Mouse (Mus musculus) right cerebral cortex, postnatal 10 days (tissue): ENCODE results near the gene Mcfd2.
"Not testable (repeated sequence)": the region's sequence is repeated elsewhere in the genome, so short reads cannot be mapped to it uniquely, and the experiment has no call there.

Experiments
- DNase-seq, 2 experiments: peaks; one replicate each; pipeline ENCODE4 v3.0.0; 2021; ENCODE audit warnings: low spot score in 2 of 2

Gene Mcfd2

GRCm38 (mm10) chr17:87265792-87266186 lies at the start of gene Mcfd2:
Gene Mcfd2 (minus strand): TSS chr17:87265935.
- peak; percentile 94 to 95 for DNase-seq

GRCm38 (mm10) chr17:87315021-87315531 lies 49.3 kb upstream of the Mcfd2 start:
- peak; percentile 92 to 95 for DNase-seq

GRCm38 (mm10) chr17:87314530-87314946 lies 48.8 kb upstream of the Mcfd2 start:
- DNase-seq, result no peak

GRCm38 (mm10) chr17:87314121-87314520 lies 48.4 kb upstream of the Mcfd2 start:
- no peak for DNase-seq

- DNase-seq, result no peak
Measured at GRCm38 (mm10) chr17:87312924-87313870, 47.5 kb upstream of the Mcfd2 start.

- DNase-seq, result no peak
Measured at GRCm38 (mm10) chr17:87312351-87312750, 46.6 kb upstream of the Mcfd2 start.

GRCm38 (mm10) chr17:87310497-87310896 lies 44.8 kb upstream of the Mcfd2 start:
- no peak for DNase-seq

- no peak for DNase-seq
Measured at GRCm38 (mm10) chr17:87309073-87309788, 43.5 kb upstream of the Mcfd2 start.

GRCm38 (mm10) chr17:87306746-87307145 lies 41.0 kb upstream of the Mcfd2 start:
- no peak for DNase-seq

- DNase-seq, result no peak
Measured at GRCm38 (mm10) chr17:87305065-87305464, 39.3 kb upstream of the Mcfd2 start.

- DNase-seq, result no peak
Measured at GRCm38 (mm10) chr17:87304151-87304894, 38.6 kb upstream of the Mcfd2 start.

GRCm38 (mm10) chr17:87302014-87302794 lies 36.5 kb upstream of the Mcfd2 start:
- DNase-seq, result no peak

GRCm38 (mm10) chr17:87301607-87302006 lies 35.9 kb upstream of the Mcfd2 start:
- not testable (repeated sequence) for DNase-seq

- no peak for DNase-seq
Measured at GRCm38 (mm10) chr17:87300340-87300739, 34.6 kb upstream of the Mcfd2 start.

- no peak for DNase-seq
Measured at GRCm38 (mm10) chr17:87298944-87299343, 33.2 kb upstream of the Mcfd2 start.

GRCm38 (mm10) chr17:87296701-87297100 lies 31.0 kb upstream of the Mcfd2 start:
- DNase-seq, result not testable (repeated sequence)

- DNase-seq, result no peak
Measured at GRCm38 (mm10) chr17:87295738-87296137, 30.0 kb upstream of the Mcfd2 start.

- DNase-seq, result no peak
Measured at GRCm38 (mm10) chr17:87293125-87293524, 27.4 kb upstream of the Mcfd2 start.

GRCm38 (mm10) chr17:87291782-87292181 lies 26.0 kb upstream of the Mcfd2 start:
- no peak for DNase-seq

- no peak for DNase-seq
Measured at GRCm38 (mm10) chr17:87291037-87291436, 25.3 kb upstream of the Mcfd2 start.

- no peak for DNase-seq
Measured at GRCm38 (mm10) chr17:87289367-87289766, 23.6 kb upstream of the Mcfd2 start.
